Mouse (Mus musculus) limb, embryonic 14.5 days (tissue): ENCODE results near the gene Fstl4. TPM values are rescaled to one million over a fixed set of nuclear protein-coding genes. Genes with fewer than 3 reads are reported as not detected.
A peak's percentile ranks its signal among the peaks of the same experiment; 100 is the strongest.

ENCODE experiments used
- ATAC-seq: fragments of 200-750 bp; cut with Nextera tagmentation; 2 replicates; pipeline ENCODE4 v1.8.0; 2017; ENCODE audit warnings: low read depth, moderate number of reproducible peaks, moderate TSS enrichment; ENCODE audit not compliant: low FRiP score
- DNase-seq: peaks from one replicate; pipeline ENCODE4 v3.0.0-alpha.2; 2015; ENCODE audit warnings: low spot score
- H3K27ac ChIP-seq: fragments of 300-500 bp; sonication (generic); replicated peaks from 2 replicates; pipeline ENCODE4 v1.5.1; 2014; ENCODE audit warnings: low read depth, mild to moderate bottlenecking, low read length, moderate library complexity, mixed read lengths
- H3K27me3 ChIP-seq: fragments of 300-500 bp; sonication (generic); 2 replicates; pipeline ENCODE4 v1.6.1; 2014; ENCODE audit warnings: low read length, mixed read lengths; ENCODE audit not compliant: control insufficient read depth, insufficient read depth
- H3K36me3 ChIP-seq: fragments of 300-500 bp; sonication (generic); 2 replicates; pipeline ENCODE4 v1.6.1; 2014; ENCODE audit warnings: mild to moderate bottlenecking, low read length, moderate library complexity, mixed read lengths; ENCODE audit not compliant: control insufficient read depth, insufficient read depth
- H3K4me1 ChIP-seq: fragments of 300-500 bp; sonication (generic); 2 replicates; pipeline ENCODE4 v1.6.1; 2014; ENCODE audit warnings: antibody characterized with exemption, low read length, mixed read lengths; ENCODE audit not compliant: control insufficient read depth, insufficient read depth
- H3K4me2 ChIP-seq: fragments of 300-500 bp; sonication (generic); replicated peaks from 2 replicates; pipeline ENCODE4 v1.6.1; 2014; ENCODE audit warnings: low read depth, mild to moderate bottlenecking, low read length, moderate library complexity; ENCODE audit not compliant: severe bottlenecking
- H3K4me3 ChIP-seq: fragments of 300-500 bp; sonication (generic); replicated peaks from 2 replicates; pipeline ENCODE4 v1.5.1; 2014; ENCODE audit warnings: low read length
- H3K9ac ChIP-seq: fragments of 300-500 bp; sonication (generic); 2 replicates; pipeline ENCODE4 v1.6.1; 2014; ENCODE audit warnings: mild to moderate bottlenecking, low read depth, low read length, moderate library complexity; ENCODE audit not compliant: severe bottlenecking
- H3K9me3 ChIP-seq: fragments of 300-500 bp; sonication (generic); 2 replicates; pipeline ENCODE4 v1.6.1; 2016; ENCODE audit warnings: low read length; ENCODE audit not compliant: control insufficient read depth
- POLR2A ChIP-seq: fragments of 200-500 bp; IDR thresholded peaks from 2 replicates; pipeline ENCODE4 v1.8.0; 2012; ENCODE audit warnings: inconsistent platforms, mild to moderate bottlenecking, moderate library complexity, borderline replicate concordance; ENCODE audit not compliant: insufficient read depth, insufficient read length; ENCODE audit errors: extremely low read depth
- WGBS: fragments of 180-500 bp; shearing (Covaris S2); extraction: QIAGEN DNeasy Blood & Tissue Kit; methylation state at CpG from one replicate; pipeline ENCODE4 v1.1.7; 2014; 5-methylcytosine and 5-hydroxymethylcytosine counted together
- polyA plus RNA-seq, 2 experiments: library from polyadenylated mRNA; depleted of rRNA in 1 of 2; stranded (reverse) in 1 of 2; unstranded in 1 of 2; fragments of >200 nt; fragmentation: Nextera tagmentation in 1 of 2; extraction: Ambion mirVana in 1 of 2; gene quantifications; 2 replicates each; pipeline versions ENCODE4 v1.2.1 to v1.2.3; 2012 to 2014

Fstl4 gene
- polyA plus RNA-seq, 2 experiments, result 0.97 to 2.3 TPM

DNA sequence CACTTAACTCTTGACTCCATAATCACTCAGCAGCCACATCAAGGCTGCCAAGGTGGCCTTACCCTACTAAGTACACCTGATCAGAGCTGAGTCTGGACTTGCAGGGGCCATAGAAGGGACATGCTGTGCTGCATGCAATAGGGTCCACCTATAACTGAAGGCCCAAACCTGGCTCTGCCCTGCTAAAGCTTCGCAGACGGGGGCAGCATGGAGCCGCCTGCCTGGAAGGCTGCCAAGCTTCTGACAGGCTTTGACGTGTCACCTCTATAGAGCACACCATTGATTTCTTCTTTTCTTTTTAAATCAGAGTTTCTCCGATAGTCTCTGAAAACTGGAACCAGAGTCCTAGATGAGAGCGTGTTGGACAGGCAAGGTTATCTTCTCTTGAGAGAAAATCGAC lies 146.4 kb downstream of the Fstl4 start:
- no peak for TF ChIP-seq POLR2A
- Histone ChIP-seq H3K4me1 (no peaks in the 10 kb centered on the region), H3K9me3 (no peaks in the 10 kb centered on the region), H3K27ac (no peak overlapping the region), H3K4me2 (no peak overlapping the region), H3K27me3 (no peaks in the 10 kb centered on the region), H3K9ac (no peak overlapping the region), H3K36me3 (no peaks in the 10 kb centered on the region), H3K4me3 (no peak overlapping the region)
- ATAC-seq (no peak), DNase-seq (no peak)
- WGBS, result 52% methylated on average over 7 of the region's 7 CpGs

DNA sequence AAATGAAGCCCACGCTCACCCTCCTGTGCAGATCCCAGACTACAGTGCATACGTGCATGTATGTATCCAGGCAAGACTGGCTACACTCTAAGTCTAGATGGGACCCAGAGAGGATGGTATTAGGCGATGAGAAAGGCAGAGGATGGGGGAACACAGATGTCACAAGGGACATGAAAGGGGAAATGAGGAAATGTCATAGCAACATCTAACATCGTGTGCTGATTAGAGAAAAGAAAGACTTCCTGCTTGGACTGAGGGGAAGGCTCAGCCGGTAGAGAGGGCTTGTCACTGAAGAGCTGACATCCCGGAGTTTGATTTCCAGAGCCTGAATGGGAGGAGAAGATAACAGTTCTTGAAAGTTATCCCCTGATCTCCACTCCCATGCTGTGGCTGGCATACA lies 150.0 kb downstream of the Fstl4 start:
- WGBS, result 77% methylated on average over 6 of the region's 6 CpGs
- no peaks in the 10 kb centered on the region for H3K9me3 ChIP-seq
- H3K4me1 ChIP-seq, result peaks cover 2% of the 10 kb centered on the region; the same call in 1 of the 2 replicates
- no peaks in the 10 kb centered on the region for H3K27me3 ChIP-seq
- no peaks in the 10 kb centered on the region for H3K36me3 ChIP-seq
- DNase-seq (no peak), ATAC-seq (no peak)
- no peak overlapping the region for H3K4me2 ChIP-seq
- H3K9ac ChIP-seq, result no peak overlapping the region
- H3K4me3 ChIP-seq, result no peak overlapping the region
- no peak overlapping the region for H3K27ac ChIP-seq
- no peak for TF ChIP-seq POLR2A

DNA sequence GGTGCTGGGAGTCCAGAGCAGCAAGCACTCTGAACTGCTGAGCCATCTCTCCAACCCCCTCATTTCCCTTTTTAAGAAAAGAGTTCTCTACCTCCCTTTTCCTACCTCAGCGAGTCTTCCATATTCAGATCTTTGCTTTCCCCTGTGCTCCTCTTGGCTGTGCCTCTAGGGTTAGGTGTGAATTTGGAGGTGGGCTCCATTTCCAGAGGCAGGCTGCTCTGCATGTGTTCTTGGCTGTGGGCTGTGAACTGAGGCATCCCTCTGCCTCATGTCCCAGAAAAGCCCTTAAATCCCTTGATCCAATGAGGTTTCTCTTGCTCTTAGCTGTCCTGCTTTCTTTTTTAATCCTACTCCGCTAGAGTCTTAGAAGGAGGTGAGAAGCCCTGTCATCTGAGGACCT lies 151.2 kb downstream of the Fstl4 start:
- Histone ChIP-seq H3K9me3 (no peaks in the 10 kb centered on the region), H3K4me1 (peaks cover 7% of the 10 kb centered on the region; the same call in 1 of the 2 replicates), H3K4me2 (no peak overlapping the region), H3K9ac (no peak overlapping the region), H3K4me3 (no peak overlapping the region), H3K27me3 (no peaks in the 10 kb centered on the region), H3K36me3 (no peaks in the 10 kb centered on the region), H3K27ac (no peak overlapping the region)
- DNase-seq (no peak), ATAC-seq (no peak)
- TF ChIP-seq POLR2A, result no peak
- 80% methylated on average over 2 of the region's 2 CpGs for WGBS

DNA sequence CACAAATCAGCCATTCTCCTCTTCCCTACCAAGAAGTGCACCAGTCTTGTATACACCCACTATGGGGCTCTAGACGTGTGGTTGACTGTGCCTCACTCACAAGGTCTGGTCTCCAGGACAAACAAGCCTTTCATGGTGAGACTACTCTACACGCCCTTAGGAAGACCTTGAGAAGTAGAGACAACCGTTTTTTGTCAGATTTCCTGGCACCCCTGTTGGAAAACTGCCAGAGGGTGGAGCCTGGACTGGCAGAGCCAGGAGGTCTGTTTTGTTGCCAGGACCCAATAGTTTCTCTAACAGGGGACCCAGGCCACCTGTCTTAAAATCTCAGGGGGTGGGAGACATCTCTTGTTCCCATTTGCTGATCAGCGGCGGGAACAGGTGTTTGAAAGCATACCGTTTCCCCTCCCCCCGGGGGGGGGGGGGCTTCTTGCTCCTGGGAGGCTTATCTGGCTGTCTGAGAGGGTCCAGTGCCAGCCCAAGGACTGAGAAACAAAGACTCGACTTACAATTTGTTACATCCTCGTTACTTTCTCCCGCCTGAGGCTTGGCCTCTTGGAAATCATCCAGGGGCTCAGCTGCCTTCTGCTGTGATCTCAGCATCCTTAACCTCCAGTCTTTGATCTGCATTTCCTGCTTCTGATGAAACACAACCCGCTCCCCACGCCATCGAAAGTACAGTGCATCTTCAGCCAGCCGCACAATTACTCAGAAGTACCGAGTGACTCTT lies 155.0 kb downstream of the Fstl4 start:
- TF ChIP-seq POLR2A, result no peak
- H3K4me1 ChIP-seq, result peaks cover 7% of the 10 kb centered on the region; the same call in 1 of the 2 replicates
- H3K4me2 ChIP-seq, result no peak overlapping the region
- no peaks in the 10 kb centered on the region for H3K9me3 ChIP-seq
- no peak overlapping the region for H3K4me3 ChIP-seq
- DNase-seq (peak; percentile 40), ATAC-seq (peak; percentile 60)
- no peaks in the 10 kb centered on the region for H3K27me3 ChIP-seq
- WGBS, result 20% methylated on average over 15 of the region's 15 CpGs
- H3K9ac ChIP-seq, result no peak overlapping the region
- no peaks in the 10 kb centered on the region for H3K36me3 ChIP-seq
- no peak overlapping the region for H3K27ac ChIP-seq

DNA sequence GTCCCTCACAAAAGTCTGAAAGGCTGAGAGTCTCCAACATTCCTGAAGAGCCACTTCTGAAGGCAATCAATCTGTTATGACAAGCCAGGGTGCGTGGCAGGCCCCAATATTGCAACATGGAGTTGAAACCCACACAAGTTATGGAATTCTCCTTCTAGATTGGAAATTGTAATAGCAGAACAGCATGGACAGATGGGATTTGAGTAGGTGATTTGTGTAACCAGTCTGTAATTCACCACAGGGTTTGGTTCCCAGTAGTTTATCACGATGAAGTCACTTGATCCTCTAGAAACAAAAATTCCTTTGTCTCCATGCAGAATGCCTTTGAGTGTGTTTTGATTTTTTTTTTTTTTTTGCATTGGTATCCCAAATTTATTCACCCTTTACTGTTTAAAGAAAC lies 159.8 kb downstream of the Fstl4 start:
- WGBS, result 59% methylated on average over 2 of the region's 2 CpGs
- Histone ChIP-seq H3K9ac (no peak overlapping the region), H3K27me3 (no peaks in the 10 kb centered on the region), H3K36me3 (no peaks in the 10 kb centered on the region), H3K4me3 (no peak overlapping the region), H3K4me2 (no peak overlapping the region), H3K4me1 (peaks cover 7% of the 10 kb centered on the region; the same call in 1 of the 2 replicates), H3K9me3 (no peaks in the 10 kb centered on the region), H3K27ac (no peak overlapping the region)
- ATAC-seq (no peak), DNase-seq (no peak)
- no peak for TF ChIP-seq POLR2A

DNA sequence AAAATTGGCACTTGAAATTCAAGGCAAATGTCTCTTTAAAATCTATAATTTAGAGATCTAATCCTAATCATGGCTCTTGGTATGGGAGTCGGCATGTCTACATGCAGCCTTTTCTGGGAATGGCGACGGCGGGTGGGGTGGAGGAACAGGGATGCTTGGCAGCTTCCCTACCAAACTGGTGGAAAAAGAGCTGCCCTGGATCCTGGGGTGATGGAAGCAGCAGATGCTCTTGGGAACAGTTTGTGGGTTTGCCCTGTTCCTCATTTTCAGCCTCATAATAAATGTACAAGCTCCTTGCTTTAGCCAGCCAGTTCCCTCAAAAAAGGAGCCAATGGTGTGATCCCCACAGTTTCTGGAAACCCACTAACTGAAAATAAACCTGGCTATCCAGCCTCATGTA lies 163.9 kb downstream of the Fstl4 start:
- no peak overlapping the region for H3K4me2 ChIP-seq
- ATAC-seq, result no peak

More for the DNA sequence above, 163.9 kb downstream of the Fstl4 start:
- DNase-seq, result no peak
- no peaks in the 10 kb centered on the region for H3K36me3 ChIP-seq
- H3K9ac ChIP-seq, result no peak overlapping the region
- no peaks in the 10 kb centered on the region for H3K27me3 ChIP-seq
- 89% methylated on average over 4 of the region's 4 CpGs for WGBS
- no peak overlapping the region for H3K4me3 ChIP-seq
- no peak for TF ChIP-seq POLR2A
- H3K4me1 ChIP-seq, result no peaks in the 10 kb centered on the region
- H3K27ac ChIP-seq, result no peak overlapping the region
- H3K9me3 ChIP-seq, result no peaks in the 10 kb centered on the region
